Mouse (Mus musculus) cerebellum, adult 2 months (tissue): ENCODE measurements around the gene Armh2.

Source experiments
- CTCF ChIP-seq: fragments of 200-500 bp; IDR thresholded peaks from 2 replicates; pipeline ENCODE4 v1.5.1; 2011; ENCODE audit warnings: low read depth, mild to moderate bottlenecking, control low read depth, low read length, moderate library complexity, borderline replicate concordance; ENCODE audit not compliant: insufficient read depth
- POLR2A ChIP-seq: fragments of 200-500 bp; IDR thresholded peaks from 2 replicates; pipeline ENCODE4 v1.6.1; 2011; ENCODE audit warnings: low read length, control low read depth, borderline replicate concordance; ENCODE audit not compliant: insufficient read depth

GRCm38 (mm10) chr13:24741028-24741427, at the start of gene Armh2:
- no peak for TF ChIP-seq POLR2A
- TF ChIP-seq CTCF: no peak
